In the genomic region with DNA sequence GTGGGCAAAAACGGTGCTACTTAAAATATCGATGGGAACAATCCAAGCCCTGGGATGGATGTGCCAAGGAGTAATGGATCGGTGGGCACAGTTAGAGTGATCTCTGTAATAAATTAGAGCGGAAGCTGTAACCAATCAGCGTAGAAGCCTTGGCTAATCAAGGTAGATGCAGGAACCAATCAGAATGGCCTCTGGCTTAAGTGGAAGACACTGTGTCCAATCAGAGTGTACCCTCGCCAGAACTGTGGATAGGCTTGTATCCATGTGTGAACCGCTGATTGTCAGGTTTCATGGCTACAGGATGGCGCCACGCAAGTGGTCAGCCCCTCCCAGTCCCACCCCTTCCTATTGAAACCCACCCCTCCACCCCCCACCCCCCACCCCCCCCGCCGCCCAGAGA, we compare ENCODE assay signal across 22 mouse cellular contexts. TPM values are rescaled to one million over a fixed set of nuclear protein-coding genes. Genes with fewer than 3 reads are reported as not detected.
"Had no signal": no experiment of that assay in that cellular context is flagged by ENCODE, and none has a peak within 500 bp of the region (broad histone marks: within the 10 kb centered on the region; RNA-seq: fewer than 3 reads in every experiment).

No protein-coding gene starts in this region.

- H3K9me3 ChIP-seq: limb, embryonic 10.5 days; midbrain, embryonic 13.5 days had no signal

- H3K9ac ChIP-seq: limb, embryonic 13.5 days; liver, embryonic 14.5 days; liver, postnatal 0 days; lung, embryonic 14.5 days; midbrain, embryonic 13.5 days; neural tube, embryonic 13.5 days had no signal

- H3K36me3 ChIP-seq: limb, embryonic 10.5 days; limb, embryonic 13.5 days; midbrain, embryonic 10.5 days; midbrain, embryonic 13.5 days; neural tube, embryonic 13.5 days had no signal

- H3K4me2 ChIP-seq: limb, embryonic 13.5 days; lung, embryonic 14.5 days; midbrain, embryonic 13.5 days; neural tube, embryonic 13.5 days had no signal

- H3K4me1 ChIP-seq: limb, embryonic 10.5 days; limb, embryonic 13.5 days; midbrain, embryonic 10.5 days; midbrain, embryonic 13.5 days; neural tube, embryonic 13.5 days had no signal

- DNase-seq: layer of hippocampus, postnatal 36 days; liver; liver, postnatal 0 days; lung, embryonic 14.5 days; retina, postnatal 1 day; right cerebral cortex, postnatal 25 days; spleen, adult 18-20 months; thymus, postnatal 25 days had no signal

- H3K27me3 ChIP-seq: limb, embryonic 13.5 days; midbrain, embryonic 13.5 days; neural tube, embryonic 13.5 days had no signal

- ATAC-seq: intestine, embryonic 16.5 days; liver, postnatal 0 days; lung, postnatal 0 days; midbrain, embryonic 13.5 days; midbrain, embryonic 16.5 days had no signal

- H3K4me3 ChIP-seq: left cerebral cortex, adult 2 months; limb, embryonic 10.5 days; limb, embryonic 13.5 days; midbrain, embryonic 10.5 days; midbrain, embryonic 13.5 days; myocyte; neural tube, embryonic 13.5 days had no signal

- H3K27ac ChIP-seq: kidney, postnatal 0 days; left cerebral cortex, adult 2 months; limb, embryonic 10.5 days; limb, embryonic 13.5 days; liver, embryonic 14.5 days; midbrain, embryonic 10.5 days; midbrain, embryonic 13.5 days; neural tube, embryonic 13.5 days had no signal

RNA-seq across cellular contexts. Expression of gene Pkd1l2, which starts 14.9 kb away (rescaled TPM):
- total RNA-seq: left cerebral cortex, postnatal 10 days had no signal
- polyA plus RNA-seq: kidney, postnatal 0 days; limb, embryonic 10.5 days; limb, embryonic 13.5 days; liver, embryonic 14.5 days; lung, embryonic 14.5 days; lung, postnatal 0 days; midbrain, embryonic 13.5 days; midbrain, embryonic 16.5 days; neural tube, embryonic 13.5 days had no signal

RNA-seq across cellular contexts. Expression of gene Bco1, which starts 28.3 kb away (rescaled TPM):
- total RNA-seq: left cerebral cortex, adult 2 months; left cerebral cortex, postnatal 10 days; neutrophil, adult 5-6 weeks had no signal
- polyA plus RNA-seq: limb, embryonic 10.5 days; lung, postnatal 0 days had no signal
